Mouse (Mus musculus): ENCODE data around the gene Apol7b. TPM values are rescaled to one million over a fixed set of nuclear protein-coding genes. Genes with fewer than 3 reads are reported as not detected.
"Not testable (repeated sequence)": the region's sequence is repeated elsewhere in the genome, so short reads cannot be mapped to it uniquely, and the experiment has no call there.

Gene Apol7b
- total RNA-seq, 1 experiment from 2014 or later: not detected

GRCm38 (mm10) chr15:77397450-77398132 is 49.7 kb downstream of the Apol7b start:
- ATAC-seq (replicated peaks; ENCODE audit: insufficient number of reproducible peaks, low FRiP score, low TSS enrichment, poor library complexity, severe bottlenecking): not testable (repeated sequence)

- ATAC-seq (replicated peaks; ENCODE audit: insufficient number of reproducible peaks, low FRiP score, low TSS enrichment, poor library complexity, severe bottlenecking): not testable (repeated sequence)
Observed at GRCm38 (mm10) chr15:77393832-77394231, 53.5 kb downstream of the Apol7b start.

GRCm38 (mm10) chr15:77387462-77387861 is 59.8 kb downstream of the Apol7b start:
- no peak for ATAC-seq (replicated peaks; ENCODE audit: insufficient number of reproducible peaks, low FRiP score, low TSS enrichment, poor library complexity, severe bottlenecking)

GRCm38 (mm10) chr15:77384340-77385030 is 62.8 kb downstream of the Apol7b start:
- no peak for ATAC-seq (replicated peaks; ENCODE audit: insufficient number of reproducible peaks, low FRiP score, low TSS enrichment, poor library complexity, severe bottlenecking)

- ATAC-seq (replicated peaks; ENCODE audit: insufficient number of reproducible peaks, low FRiP score, low TSS enrichment, poor library complexity, severe bottlenecking): no peak
Observed at GRCm38 (mm10) chr15:77382880-77383279, 64.4 kb downstream of the Apol7b start.

- ATAC-seq (replicated peaks; ENCODE audit: insufficient number of reproducible peaks, low FRiP score, low TSS enrichment, poor library complexity, severe bottlenecking): no peak
Observed at GRCm38 (mm10) chr15:77382271-77382850, 64.9 kb downstream of the Apol7b start.

GRCm38 (mm10) chr15:77381481-77381880 is 65.8 kb downstream of the Apol7b start:
- ATAC-seq (replicated peaks; ENCODE audit: insufficient number of reproducible peaks, low FRiP score, low TSS enrichment, poor library complexity, severe bottlenecking): no peak

- no peak for ATAC-seq (replicated peaks; ENCODE audit: insufficient number of reproducible peaks, low FRiP score, low TSS enrichment, poor library complexity, severe bottlenecking)
Observed at GRCm38 (mm10) chr15:77379921-77380320, 67.4 kb downstream of the Apol7b start.

- no peak for ATAC-seq (replicated peaks; ENCODE audit: insufficient number of reproducible peaks, low FRiP score, low TSS enrichment, poor library complexity, severe bottlenecking)
Observed at GRCm38 (mm10) chr15:77377419-77377818, 69.9 kb downstream of the Apol7b start.

GRCm38 (mm10) chr15:77376920-77377319 is 70.4 kb downstream of the Apol7b start:
- no peak for ATAC-seq (replicated peaks; ENCODE audit: insufficient number of reproducible peaks, low FRiP score, low TSS enrichment, poor library complexity, severe bottlenecking)

Other genes starting within 250 kb of the Apol7b start
- 0.29 TPM in 1 of 3 replicates, not detected in the others for gene Rbfox2, start 140.5 kb downstream of the Apol7b start, total RNA-seq (2017)
- gene Apol7a, start 48.4 kb downstream of the Apol7b start, total RNA-seq (2017): not detected in 3 replicates
- not detected in 3 replicates for gene Apol9a, start 36.4 kb downstream of the Apol7b start, total RNA-seq (2017)
- 1.3 TPM in 1 of 3 replicates, not detected in the others for gene Apol10a, start 29.6 kb upstream of the Apol7b start, total RNA-seq (2017)
- gene Apol11a, start 60.8 kb upstream of the Apol7b start, total RNA-seq (2017): not detected in 3 replicates
- 0.78 to 2.2 TPM in 2 of 3 replicates, not detected in the other for gene Apol7c, start 85.8 kb upstream of the Apol7b start, total RNA-seq (2017)
- not detected in 3 replicates for gene 1700025B11Rik, start 114.4 kb upstream of the Apol7b start, total RNA-seq (2017)
- not detected in 3 replicates for gene Apol10b, start 148.6 kb upstream of the Apol7b start, total RNA-seq (2017)
- gene Gm36245, start 151.8 kb upstream of the Apol7b start, total RNA-seq (2017): not detected in 3 replicates
- 1.4 to 17.2 TPM (median 11.4 TPM) in 3 replicates for gene Apol11b, start 195.8 kb upstream of the Apol7b start, total RNA-seq (2017)